Mouse (Mus musculus): Measurements from ENCODE around the gene Nmur1. TPM values are rescaled to one million over a fixed set of nuclear protein-coding genes. Genes with fewer than 3 reads are reported as not detected.
"Not testable (repeated sequence)": the region's sequence is repeated elsewhere in the genome, so short reads cannot be mapped to it uniquely, and the experiment has no call there.

Gene Nmur1
- polyA plus RNA-seq, 1 experiment = 1.8 TPM

GRCm38 (mm10) chr1:86343969-86344861 is 81.8 kb downstream of the Nmur1 start:
- Histone ChIP-seq H3K27me3 (ENCODE audit: control insufficient read depth, insufficient read depth, low read length) (no peaks in the 10 kb centered on the region), H3K4me3 (replicated peaks; ENCODE audit: insufficient read depth, low read depth, low read length) (no peak overlapping the region), H3K4me1 (ENCODE audit: control insufficient read depth, insufficient read depth, low read length) (no peaks in the 10 kb centered on the region; the same call in 1 of the 2 replicates), H3K27ac (ENCODE audit: insufficient read depth, low read length) (no peak overlapping the region)
- TF ChIP-seq CTCF (IDR thresholded peaks at IDR 0.05; ENCODE audit: borderline replicate concordance, insufficient read depth, low read depth, low read length) (no peak), POLR2A (IDR thresholded peaks at IDR 0.05; ENCODE audit: borderline replicate concordance, insufficient read depth, low read length) (no peak)
- 79% methylated on average over 4 of the region's 4 CpGs for WGBS
- no peak for DNase-seq

GRCm38 (mm10) chr1:86343087-86343645 is 82.9 kb downstream of the Nmur1 start:
- Histone ChIP-seq H3K27me3 (ENCODE audit: control insufficient read depth, insufficient read depth, low read length) (no peaks in the 10 kb centered on the region), H3K27ac (ENCODE audit: insufficient read depth, low read length) (no peak overlapping the region), H3K4me3 (replicated peaks; ENCODE audit: insufficient read depth, low read depth, low read length) (no peak overlapping the region), H3K4me1 (ENCODE audit: control insufficient read depth, insufficient read depth, low read length) (no peaks in the 10 kb centered on the region; the same call in 1 of the 2 replicates)
- no peak for TF ChIP-seq CTCF (IDR thresholded peaks at IDR 0.05; ENCODE audit: borderline replicate concordance, insufficient read depth, low read depth, low read length)
- no peak for TF ChIP-seq POLR2A (IDR thresholded peaks at IDR 0.05; ENCODE audit: borderline replicate concordance, insufficient read depth, low read length)
- WGBS = 74% methylated on average over 1 of the region's 1 CpGs
- DNase-seq = no peak

- TF ChIP-seq POLR2A (IDR thresholded peaks at IDR 0.05; ENCODE audit: borderline replicate concordance, insufficient read depth, low read length) (no peak), CTCF (IDR thresholded peaks at IDR 0.05; ENCODE audit: borderline replicate concordance, insufficient read depth, low read depth, low read length) (no peak)
- DNase-seq = no peak
- Histone ChIP-seq H3K4me1 (ENCODE audit: control insufficient read depth, insufficient read depth, low read length) (no peaks in the 10 kb centered on the region; the same call in 1 of the 2 replicates), H3K4me3 (replicated peaks; ENCODE audit: insufficient read depth, low read depth, low read length) (no peak overlapping the region), H3K27ac (ENCODE audit: insufficient read depth, low read length) (no peak overlapping the region), H3K27me3 (ENCODE audit: control insufficient read depth, insufficient read depth, low read length) (no peaks in the 10 kb centered on the region)
- WGBS = 93% methylated on average over 2 of the region's 2 CpGs
Measured at GRCm38 (mm10) chr1:86342371-86342770, 83.7 kb downstream of the Nmur1 start.

GRCm38 (mm10) chr1:86341096-86341495 is 84.9 kb downstream of the Nmur1 start:
- not testable (repeated sequence) for H3K27me3 ChIP-seq (ENCODE audit: control insufficient read depth, insufficient read depth, low read length); DNase-seq; H3K4me1 ChIP-seq (ENCODE audit: control insufficient read depth, insufficient read depth, low read length); H3K4me3 ChIP-seq (replicated peaks; ENCODE audit: insufficient read depth, low read depth, low read length); H3K27ac ChIP-seq (ENCODE audit: insufficient read depth, low read length)
- 94% methylated on average over 2 of the region's 2 CpGs for WGBS

- WGBS = 19% methylated on average over 4 of the region's 4 CpGs
- Histone ChIP-seq H3K4me1 (ENCODE audit: control insufficient read depth, insufficient read depth, low read length) (peaks cover 6% of the 10 kb centered on the region), H3K27ac (ENCODE audit: insufficient read depth, low read length) (no peak overlapping the region), H3K27me3 (ENCODE audit: control insufficient read depth, insufficient read depth, low read length) (no peaks in the 10 kb centered on the region), H3K4me3 (replicated peaks; ENCODE audit: insufficient read depth, low read depth, low read length) (no peak overlapping the region)
- DNase-seq = peak; percentile 73 to 78
- peak; percentile 84 for TF ChIP-seq CTCF (IDR thresholded peaks at IDR 0.05; ENCODE audit: borderline replicate concordance, insufficient read depth, low read depth, low read length)
- TF ChIP-seq POLR2A (IDR thresholded peaks at IDR 0.05; ENCODE audit: borderline replicate concordance, insufficient read depth, low read length) = no peak
Measured at GRCm38 (mm10) chr1:86339156-86339812, 86.7 kb downstream of the Nmur1 start.

GRCm38 (mm10) chr1:86336330-86336729 is 89.7 kb downstream of the Nmur1 start:
- Histone ChIP-seq H3K27me3 (ENCODE audit: control insufficient read depth, insufficient read depth, low read length) (no peaks in the 10 kb centered on the region), H3K4me1 (ENCODE audit: control insufficient read depth, insufficient read depth, low read length) (peaks cover 6% of the 10 kb centered on the region), H3K4me3 (replicated peaks; ENCODE audit: insufficient read depth, low read depth, low read length) (no peak overlapping the region), H3K27ac (ENCODE audit: insufficient read depth, low read length) (no peak overlapping the region)
- TF ChIP-seq CTCF (IDR thresholded peaks at IDR 0.05; ENCODE audit: borderline replicate concordance, insufficient read depth, low read depth, low read length) (no peak), POLR2A (IDR thresholded peaks at IDR 0.05; ENCODE audit: borderline replicate concordance, insufficient read depth, low read length) (no peak)
- no peak for DNase-seq
- WGBS = 55% methylated on average over 2 of the region's 2 CpGs

Other genes starting within 250 kb of the Nmur1 start
- 1.0 and 1.3 TPM in 2 replicates for gene B3gnt7, start 123.4 kb downstream of the Nmur1 start, polyA plus RNA-seq (2012; rRNA removed)
- 105 and 134 TPM in 2 replicates for gene Ncl, start 66.8 kb downstream of the Nmur1 start, polyA plus RNA-seq (2012; rRNA removed)
- gene Tex44, start 101 bp upstream of the Nmur1 start, polyA plus RNA-seq (2012; rRNA removed) = not detected in 2 replicates
- gene Ptma, start 100.5 kb upstream of the Nmur1 start, polyA plus RNA-seq (2012; rRNA removed) = 610 and 672 TPM in 2 replicates
- gene Pde6d, start 156.4 kb upstream of the Nmur1 start, polyA plus RNA-seq (2012; rRNA removed) = 84.2 and 87.1 TPM in 2 replicates
- 29.8 and 30.9 TPM in 2 replicates for gene Cops7b, start 156.7 kb upstream of the Nmur1 start, polyA plus RNA-seq (2012; rRNA removed)
- 18.7 and 21.1 TPM in 2 replicates for gene Nppc, start 244.3 kb upstream of the Nmur1 start, polyA plus RNA-seq (2012; rRNA removed)